21 mouse cellular contexts compared by ENCODE assay signal in genomic region chr1:129705701-129706100, GRCm38 (mm10).
DNase-seq lines count a peak whose midpoint lies in the region; ATAC-seq and TF ChIP-seq lines count a peak whose summit lies in the region.
"Had no signal": no experiment of that assay in that cellular context is flagged by ENCODE, and none has a peak within 500 bp of the region (broad histone marks: within the 10 kb centered on the region; RNA-seq: fewer than 3 reads in every experiment).

No protein-coding gene starts in this region.

- H3K9ac ChIP-seq in hindbrain, embryonic 16.5 days (ENCODE audit: low read depth, low read length) = no peak overlapping the region
- no peak overlapping the region for H3K9ac ChIP-seq in lung, embryonic 14.5 days
- H3K9ac ChIP-seq: embryonic facial prominence, embryonic 13.5 days; forebrain, embryonic 13.5 days; forebrain, postnatal 0 days; intestine, embryonic 15.5 days had no signal

- no peak for DNase-seq in hindbrain, embryonic 10.5 days (ENCODE audit: low spot score)
- peak; percentile 7 for DNase-seq in lung, embryonic 14.5 days
- no peak for DNase-seq in lung, postnatal 14 days
- peak; percentile 26 for DNase-seq in brain, embryonic 14.5 days (ENCODE audit: low read depth)
- no peak for DNase-seq in right cerebral cortex, adult 2 months (ENCODE audit: low spot score in 2 of 2)
- DNase-seq: adrenal gland, postnatal 10 days; cerebellum, adult 11-12 months; cerebellum, adult 9-10 months; cerebellum, postnatal 25 days; forebrain, postnatal 0 days; gastrocnemius, postnatal 36 days; heart, adult 11 months; heart, postnatal 10 days; heart, postnatal 4 days had no signal

- no peak for TF ChIP-seq POLR2A in brain, embryonic 14.5 days (IDR thresholded peaks at IDR 0.05; ENCODE audit: borderline replicate concordance, extremely low read depth, insufficient read depth, insufficient read length, poor library complexity, severe bottlenecking)
- TF ChIP-seq POLR2A in myocyte (IDR thresholded peaks at IDR 0.05; ENCODE audit: insufficient read length, low read depth) = no peak

- no peak overlapping the region; the same call in 1 of the 2 replicates for H3K27ac ChIP-seq in hindbrain, embryonic 16.5 days (ENCODE audit: low read depth, low read length)
- H3K27ac ChIP-seq in hindbrain, embryonic 10.5 days = no peak overlapping the region
- no peak overlapping the region for H3K27ac ChIP-seq in lung, embryonic 14.5 days (ENCODE audit: low read depth)
- H3K27ac ChIP-seq: embryonic facial prominence, embryonic 13.5 days; forebrain, embryonic 13.5 days; intestine, embryonic 15.5 days had no signal

- peak; percentile 70 for ATAC-seq in hindbrain, embryonic 16.5 days
- no peak; the same call in 1 of the 2 replicates for ATAC-seq in lung, embryonic 14.5 days (ENCODE audit: insufficient read depth)
- ATAC-seq: CD4-positive, CD25-positive, alpha-beta regulatory T cell, adult 4 months; forebrain, embryonic 13.5 days; forebrain, postnatal 0 days; intestine, embryonic 15.5 days had no signal

- H3K4me1 ChIP-seq in hindbrain, embryonic 16.5 days (ENCODE audit: control insufficient read depth, insufficient read depth, low read depth, low read length) = no peaks in the 10 kb centered on the region
- H3K4me1 ChIP-seq in hindbrain, embryonic 10.5 days (replicated peaks) = no peaks in the 10 kb centered on the region
- H3K4me1 ChIP-seq in lung, embryonic 14.5 days (ENCODE audit: insufficient read depth) = no peaks in the 10 kb centered on the region
- H3K4me1 ChIP-seq: embryonic facial prominence, embryonic 13.5 days; forebrain, embryonic 13.5 days; intestine, embryonic 15.5 days had no signal

- no peak overlapping the region for H3K4me3 ChIP-seq in hindbrain, embryonic 16.5 days (ENCODE audit: low read length)
- H3K4me3 ChIP-seq in hindbrain, embryonic 10.5 days = no peak overlapping the region
- H3K4me3 ChIP-seq in lung, embryonic 14.5 days (ENCODE audit: low read depth, low read length) = no peak overlapping the region
- no peak overlapping the region for H3K4me3 ChIP-seq in myocyte
- H3K4me3 ChIP-seq: embryonic facial prominence, embryonic 13.5 days; forebrain, embryonic 13.5 days; intestine, embryonic 15.5 days had no signal

- no peaks in the 10 kb centered on the region for H3K27me3 ChIP-seq in hindbrain, embryonic 16.5 days (replicated peaks; ENCODE audit: control insufficient read depth, insufficient read depth, low read length)
- no peaks in the 10 kb centered on the region for H3K27me3 ChIP-seq in hindbrain, embryonic 10.5 days (ENCODE audit: insufficient read depth, poor library complexity, severe bottlenecking)
- H3K27me3 ChIP-seq in lung, embryonic 14.5 days (ENCODE audit: insufficient read depth, low read length) = no peaks in the 10 kb centered on the region
- no peaks in the 10 kb centered on the region for H3K27me3 ChIP-seq in myocyte (ENCODE audit: control insufficient read depth, insufficient read depth, insufficient read length)
- H3K27me3 ChIP-seq: embryonic facial prominence, embryonic 13.5 days; forebrain, embryonic 13.5 days; intestine, embryonic 15.5 days had no signal

- H3K4me2 ChIP-seq in hindbrain, embryonic 16.5 days (ENCODE audit: low read length) = no peak overlapping the region
- H3K4me2 ChIP-seq in lung, embryonic 14.5 days = no peak overlapping the region
- H3K4me2 ChIP-seq in myocyte (ENCODE audit: low read depth) = no peak overlapping the region
- H3K4me2 ChIP-seq: embryonic facial prominence, embryonic 13.5 days; forebrain, embryonic 13.5 days; intestine, embryonic 15.5 days had no signal

- no peaks in the 10 kb centered on the region for H3K36me3 ChIP-seq in hindbrain, embryonic 16.5 days (ENCODE audit: control insufficient read depth, insufficient read depth, low read length)
- no peaks in the 10 kb centered on the region for H3K36me3 ChIP-seq in hindbrain, embryonic 10.5 days
- no peaks in the 10 kb centered on the region for H3K36me3 ChIP-seq in lung, embryonic 14.5 days (ENCODE audit: insufficient read depth)
- no peaks in the 10 kb centered on the region for H3K36me3 ChIP-seq in myocyte (ENCODE audit: control insufficient read depth, insufficient read depth)
- H3K36me3 ChIP-seq: embryonic facial prominence, embryonic 13.5 days; G1E; intestine, embryonic 15.5 days had no signal

- no peaks in the 10 kb centered on the region for H3K79me2 ChIP-seq in myocyte (ENCODE audit: control insufficient read depth, insufficient read depth)

- WGBS in hindbrain, embryonic 16.5 days = 62% methylated on average over 1 of the region's 1 CpGs
- 86% methylated on average over 1 of the region's 1 CpGs for WGBS in hindbrain, embryonic 10.5 days
- 76% methylated on average over 1 of the region's 1 CpGs for WGBS in lung, embryonic 14.5 days

- no peak overlapping the region for H3ac ChIP-seq in myocyte (ENCODE audit: control insufficient read depth, insufficient read length)

- no peak for TF ChIP-seq CTCF in lung, embryonic 14.5 days (IDR thresholded peaks at IDR 0.05; ENCODE audit: low read depth)
- TF ChIP-seq CTCF in brain, embryonic 14.5 days (IDR thresholded peaks at IDR 0.05; ENCODE audit: borderline replicate concordance, extremely low read depth, insufficient read depth, insufficient read length) = no peak

- no peaks in the 10 kb centered on the region for H3K9me3 ChIP-seq in hindbrain, embryonic 16.5 days (ENCODE audit: control insufficient read depth, low read length)
- H3K9me3 ChIP-seq in hindbrain, embryonic 10.5 days = no peaks in the 10 kb centered on the region
- H3K9me3 ChIP-seq in lung, embryonic 14.5 days (ENCODE audit: low read depth, low read length) = no peaks in the 10 kb centered on the region
- H3K9me3 ChIP-seq: embryonic facial prominence, embryonic 13.5 days; forebrain, embryonic 13.5 days; G1E; intestine, embryonic 15.5 days had no signal

TF ChIP-seq in myocyte, 11 proteins besides CTCF, POLR2A, EP300 and RAD21:
- no peak for TF ChIP-seq E2F4 (IDR thresholded peaks at IDR 0.05; ENCODE audit: insufficient read depth)
- peak; percentile 83 to 96 (median 88) for TF ChIP-seq MYOD1 (IDR thresholded peaks at IDR 0.05; ENCODE audit: control insufficient read depth in 1 of 3, insufficient read length in 2 of 3, low read depth in 2 of 3)
- peak in 1 of 3 experiments; percentile 61 for TF ChIP-seq MYOG (IDR thresholded peaks at IDR 0.05; ENCODE audit: control insufficient read depth in 1 of 3, insufficient read depth in 1 of 3, insufficient read length in 2 of 3, low read depth in 2 of 3)
- TF ChIP-seq SRF (IDR thresholded peaks at IDR 0.05; ENCODE audit: control insufficient read depth, insufficient read length, low read depth) = no peak
TF ChIP-seq in myocyte: peak in this region for 2.

Comparison
In these comparisons a context has a peak if more than half of its experiments do, and no peak if none do; other contexts are left out.
1. DNase-seq: peak in lung, embryonic 14.5 days (single experiment) and brain, embryonic 14.5 days (single experiment); none in hindbrain, embryonic 10.5 days (single experiment), lung, postnatal 14 days (single experiment) and right cerebral cortex, adult 2 months (0 of 2).